Mouse (Mus musculus) C2C12 (cell line): ENCODE measurements around the gene Ankrd27.

Experiments
- CTCF ChIP-seq: IDR thresholded peaks from one replicate; pipeline ENCODE4 v1.5.1; 2011; ENCODE audit not compliant: control insufficient read depth, insufficient read depth, insufficient read length
- FOSL1 ChIP-seq: IDR thresholded peaks from one replicate; pipeline ENCODE4 v1.8.0; 2011; ENCODE audit warnings: mild to moderate bottlenecking, low read length; ENCODE audit not compliant: poor library complexity, insufficient read depth, severe bottlenecking
- MAX ChIP-seq: IDR thresholded peaks from one replicate; pipeline ENCODE4 v1.6.1; 2011; ENCODE audit warnings: mild to moderate bottlenecking, control low read depth
- MYOG ChIP-seq: IDR thresholded peaks from one replicate; pipeline ENCODE4 v1.6.1; 2011; ENCODE audit not compliant: control insufficient read depth, insufficient read length; ENCODE audit errors: extremely low read depth

DNA sequence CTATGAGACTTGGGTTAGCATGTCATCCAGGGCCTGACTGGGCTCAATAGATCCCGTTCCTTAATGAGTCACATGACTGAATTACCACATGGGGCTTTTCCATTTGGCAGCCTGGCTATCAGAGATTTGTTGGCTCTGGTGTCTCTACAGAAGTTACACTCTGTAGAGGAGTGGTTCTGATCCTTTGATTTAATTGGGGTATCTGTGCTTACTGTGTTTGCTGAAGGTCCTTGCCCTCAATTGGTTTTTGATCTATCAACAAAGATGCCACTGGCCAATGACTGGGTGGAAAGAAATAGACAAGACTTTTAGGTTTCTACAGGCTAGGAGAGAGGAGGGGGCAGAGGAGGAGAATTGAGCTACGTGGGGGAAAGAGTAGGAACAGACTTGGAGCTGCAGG, 27.4 kb upstream of the Ankrd27 start:
- TF ChIP-seq MAX (no peak), CTCF (no peak), FOSL1 (no peak), MYOG (no peak)
